Mouse (Mus musculus) hindbrain, postnatal 0 days (tissue): ENCODE data around the gene Vps4a. TPM values are rescaled to one million over a fixed set of nuclear protein-coding genes. Genes with fewer than 3 reads are reported as not detected.

Source experiments
- ATAC-seq: fragments of 200-750 bp; cut with Nextera tagmentation; 2 replicates; pipeline ENCODE4 v1.8.0; 2017; ENCODE audit warnings: mild to moderate bottlenecking, moderate TSS enrichment, moderate library complexity
- DNase-seq: peaks from one replicate; pipeline ENCODE4 v3.0.0-alpha.2; 2015; ENCODE audit warnings: low spot score
- H3K27ac ChIP-seq: fragments of 300-500 bp; sonication (generic); 2 replicates; pipeline ENCODE4 v1.5.1; 2014; ENCODE audit warnings: mild to moderate bottlenecking
- H3K27me3 ChIP-seq: fragments of 300-500 bp; sonication (generic); 2 replicates; pipeline ENCODE4 v1.6.1; 2014; ENCODE audit warnings: low read length, mixed read lengths; ENCODE audit not compliant: insufficient read depth
- H3K36me3 ChIP-seq: fragments of 300-500 bp; sonication (generic); 2 replicates; pipeline ENCODE4 v1.6.1; 2014; ENCODE audit warnings: low read length, mixed read lengths; ENCODE audit not compliant: insufficient read depth
- H3K4me1 ChIP-seq: fragments of 300-500 bp; sonication (generic); 2 replicates; pipeline ENCODE4 v1.6.1; 2014; ENCODE audit warnings: antibody characterized with exemption, low read length, mixed read lengths; ENCODE audit not compliant: insufficient read depth
- H3K4me2 ChIP-seq: fragments of 300-500 bp; sonication (generic); 2 replicates; pipeline ENCODE4 v1.6.1; 2014; ENCODE audit warnings: low read depth, mild to moderate bottlenecking, low read length, moderate library complexity, mixed read lengths
- H3K4me3 ChIP-seq: fragments of 300-500 bp; sonication (generic); 2 replicates; pipeline ENCODE4 v1.5.1; 2014; ENCODE audit warnings: low read length
- H3K9ac ChIP-seq: fragments of 300-500 bp; sonication (generic); replicated peaks from 2 replicates; pipeline ENCODE4 v1.6.1; 2014; ENCODE audit warnings: mild to moderate bottlenecking, low read length, moderate library complexity, mixed read lengths
- H3K9me3 ChIP-seq: fragments of 300-500 bp; sonication (generic); 2 replicates; pipeline ENCODE4 v1.6.1; 2016; ENCODE audit warnings: low read length, mixed read lengths
- CTCF ChIP-seq: IDR thresholded peaks from 2 replicates; pipeline ENCODE4 v1.5.1; 2016; ENCODE audit warnings: antibody characterized with exemption, control low read depth, low read depth
- WGBS: fragments of 180-500 bp; shearing (Covaris S2); extraction: QIAGEN DNeasy Blood & Tissue Kit; methylation state at CpG from one replicate; pipeline ENCODE4 v1.1.7; 2014; 5-methylcytosine and 5-hydroxymethylcytosine counted together
- polyA plus RNA-seq: library from polyadenylated mRNA; unstranded; fragments of >200 nt; fragmentation: Nextera tagmentation; extraction: Ambion mirVana; gene quantifications from 2 replicates; pipeline ENCODE4 v1.2.1, GENCODE M21; 2015
- total RNA-seq: library from RNA; depleted of rRNA; stranded (reverse); fragments of >200 nt; gene quantifications from 2 replicates; pipeline ENCODE4 v1.2.3, GENCODE M21; 2014

Vps4a gene
- total and polyA plus RNA-seq, 2 experiments from 2014 or later, result 81.6 to 153 TPM

DNA sequence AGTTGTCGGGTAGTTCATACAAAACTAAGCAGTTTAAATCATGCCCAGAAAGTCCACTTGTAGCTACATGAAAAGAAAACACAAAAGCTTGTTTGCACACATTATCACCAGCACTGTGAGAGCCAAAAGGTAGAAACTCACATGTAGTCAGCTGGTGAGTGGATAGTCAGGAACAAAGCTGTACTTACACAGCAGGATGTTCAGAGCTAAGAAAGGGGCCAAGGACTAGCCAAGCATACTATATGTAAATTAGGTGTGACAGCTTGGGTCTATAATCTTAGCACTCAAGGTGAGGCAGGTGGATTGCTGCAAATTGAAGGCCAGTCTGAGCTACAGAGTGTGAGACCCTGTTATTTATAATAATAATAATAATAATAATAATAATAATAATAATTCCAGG, 31.6 kb downstream of the Vps4a start:
- DNase-seq (no peak), ATAC-seq (no peak)
- Histone ChIP-seq H3K27me3 (no peaks in the 10 kb centered on the region), H3K36me3 (peaks cover 9% of the 10 kb centered on the region; the same call in 1 of the 2 replicates), H3K9me3 (no peaks in the 10 kb centered on the region), H3K9ac (no peak overlapping the region), H3K27ac (no peak overlapping the region), H3K4me2 (no peak overlapping the region), H3K4me3 (no peak overlapping the region), H3K4me1 (0 out of 2 replicates have a peak, but pooled peaks cover 3% of the 10 kb centered on the region)
- WGBS, result 92% methylated on average over 1 of the region's 1 CpGs
- TF ChIP-seq CTCF, result no peak

DNA sequence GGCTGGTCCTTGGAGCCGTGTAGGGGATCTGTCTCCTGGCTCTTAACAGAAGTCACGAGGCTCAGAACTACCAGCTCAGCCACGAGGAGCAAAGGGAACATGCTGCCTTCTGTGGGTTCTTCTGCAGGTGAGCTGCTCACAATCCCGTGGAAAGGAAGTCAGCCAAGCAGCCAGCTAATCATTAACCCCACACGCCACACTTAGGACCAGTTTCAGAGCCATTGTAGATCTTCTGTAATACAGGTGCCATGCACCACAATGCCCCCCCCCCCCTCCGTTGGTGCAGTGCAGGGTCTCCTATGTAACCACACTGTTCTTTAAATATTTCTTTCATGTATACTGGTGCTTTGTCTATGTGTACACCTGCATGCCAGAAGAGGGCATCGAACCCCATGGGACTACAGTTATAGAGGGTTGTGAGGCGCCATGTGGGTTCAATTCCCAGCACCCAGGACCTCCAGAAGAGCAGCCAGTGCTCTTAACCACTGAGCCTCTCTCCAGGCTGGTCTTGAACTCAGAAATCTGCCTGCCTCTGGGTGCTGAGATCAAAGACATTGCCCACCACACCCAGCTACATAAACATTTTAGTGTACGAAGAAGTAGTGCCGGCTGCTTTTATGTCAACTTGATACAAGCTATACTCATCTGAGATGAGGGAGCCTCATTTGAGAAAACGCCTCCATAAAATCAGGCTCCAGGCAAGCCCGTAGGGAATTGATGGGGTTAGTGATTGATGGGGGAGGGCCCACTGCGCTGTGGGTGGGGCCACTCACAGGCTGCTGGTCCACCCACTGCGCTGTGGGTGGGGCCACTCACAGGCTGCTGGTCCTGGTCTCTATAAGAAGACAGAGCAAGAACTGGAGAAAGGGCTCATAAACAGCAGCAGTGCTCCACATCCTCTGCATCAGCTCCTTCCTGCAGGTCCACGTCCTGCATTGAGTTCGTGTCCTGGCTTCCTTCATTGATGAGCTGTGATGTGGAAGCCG, 34.8 kb downstream of the Vps4a start, which contains the start of gene Tmed6:
TSS of gene Tmed6 (minus strand) at position 134 of the 986 bp plus-strand sequence.
- H3K36me3 ChIP-seq, result peaks cover 13% of the 10 kb centered on the region
- no peaks in the 10 kb centered on the region for H3K4me1 ChIP-seq
- no peak within 1 kb of the TSS for H3K4me3 ChIP-seq
- WGBS, result 63% methylated on average over 17 of the region's 17 CpGs
- H3K27ac ChIP-seq, result no peak within 1 kb of the TSS
- no peak within 1 kb of the TSS for H3K4me2 ChIP-seq
- DNase-seq (no peak), ATAC-seq (no peak)
- H3K9ac ChIP-seq, result no peak within 1 kb of the TSS
- no peaks in the 10 kb centered on the region for H3K9me3 ChIP-seq
- no peak for TF ChIP-seq CTCF
- no peaks in the 10 kb centered on the region for H3K27me3 ChIP-seq

DNA sequence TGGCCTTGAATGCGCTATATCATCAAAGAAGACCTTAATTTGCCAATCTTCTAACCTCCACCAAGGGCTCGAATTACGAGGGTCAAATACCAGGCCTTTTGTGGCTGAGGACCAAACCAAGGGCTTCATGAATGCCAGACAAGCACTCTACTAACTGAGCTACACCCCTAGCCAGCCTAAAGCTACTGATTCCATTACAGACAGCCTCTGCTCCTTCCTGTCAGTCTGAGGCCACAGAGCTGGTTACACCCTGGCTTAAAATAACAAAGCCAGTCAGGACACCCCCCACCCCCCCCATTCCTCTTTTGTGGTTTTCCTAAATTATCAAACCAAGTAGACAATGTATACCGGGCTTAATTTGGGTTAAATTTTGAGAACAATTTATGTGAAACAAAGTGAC, 42.7 kb downstream of the Vps4a start:
- Histone ChIP-seq H3K9ac (no peak overlapping the region), H3K27me3 (no peaks in the 10 kb centered on the region), H3K9me3 (no peaks in the 10 kb centered on the region), H3K36me3 (peaks cover 49% of the 10 kb centered on the region), H3K4me2 (no peak overlapping the region), H3K4me3 (no peak overlapping the region), H3K4me1 (no peaks in the 10 kb centered on the region), H3K27ac (no peak overlapping the region)
- 89% methylated on average over 4 of the region's 4 CpGs for WGBS
- DNase-seq (no peak), ATAC-seq (no peak)
- TF ChIP-seq CTCF, result no peak

DNA sequence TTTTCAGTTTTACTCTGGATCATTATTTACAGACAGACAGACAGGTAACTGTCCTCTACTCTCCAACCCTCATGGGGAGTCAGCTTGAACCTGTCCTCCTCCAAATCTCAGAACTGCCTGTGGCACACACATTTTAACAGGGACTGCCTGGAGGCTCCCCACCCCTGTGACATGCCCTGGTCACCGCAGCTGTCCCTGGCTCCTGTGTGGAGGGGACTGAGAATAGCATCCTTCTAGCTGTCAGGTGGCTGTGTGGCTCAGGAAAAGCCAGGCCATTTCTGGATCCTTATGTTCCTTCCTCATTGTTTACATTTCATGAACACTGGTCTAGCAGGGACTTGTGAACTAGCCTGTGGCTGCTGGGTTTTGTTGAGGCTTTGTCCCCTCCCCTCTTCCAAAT, 43.1 kb downstream of the Vps4a start:
- Histone ChIP-seq H3K27ac (no peak overlapping the region), H3K9ac (no peak overlapping the region), H3K4me3 (no peak overlapping the region), H3K4me2 (no peak overlapping the region), H3K9me3 (no peaks in the 10 kb centered on the region), H3K4me1 (no peaks in the 10 kb centered on the region), H3K36me3 (peaks cover 52% of the 10 kb centered on the region), H3K27me3 (no peaks in the 10 kb centered on the region)
- WGBS, result 73% methylated on average over 1 of the region's 1 CpGs
- ATAC-seq (no peak), DNase-seq (no peak)
- no peak for TF ChIP-seq CTCF

DNA sequence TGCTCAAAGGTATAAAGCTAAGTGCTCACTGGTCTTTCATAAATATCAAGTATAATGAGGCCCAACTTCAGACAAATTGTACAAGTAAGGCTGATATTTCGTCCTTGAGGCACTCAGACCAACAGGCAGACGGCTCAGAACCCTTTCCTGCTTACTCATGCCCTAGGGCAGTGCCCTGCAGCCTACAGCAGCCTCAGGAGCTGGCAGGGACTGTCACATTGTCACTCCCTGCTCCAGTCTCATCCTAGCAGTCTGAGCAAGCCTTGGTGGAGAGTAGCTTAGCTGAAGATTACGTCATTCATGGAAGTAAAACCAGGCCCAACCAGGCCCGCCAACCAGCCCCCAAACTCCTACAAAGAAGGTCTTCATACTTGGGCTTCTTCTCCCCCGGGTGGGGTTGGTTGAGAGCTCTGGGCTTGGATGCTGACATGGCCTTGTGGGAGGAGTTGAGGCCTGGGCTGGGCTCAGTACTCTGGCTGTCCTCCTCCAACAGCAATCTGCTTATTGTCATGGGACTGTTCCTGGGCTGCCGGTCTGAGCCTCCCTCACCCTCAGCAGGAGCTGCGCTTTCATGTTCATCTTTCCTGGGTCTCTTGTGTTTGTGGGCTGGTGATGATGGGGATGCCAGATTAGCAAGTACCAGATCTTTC, 45.3 kb downstream of the Vps4a start:
- Histone ChIP-seq H3K36me3 (peaks cover 53% of the 10 kb centered on the region), H3K4me1 (no peaks in the 10 kb centered on the region), H3K4me3 (no peak overlapping the region), H3K9me3 (no peaks in the 10 kb centered on the region), H3K27ac (no peak overlapping the region), H3K9ac (no peak overlapping the region), H3K4me2 (no peak overlapping the region), H3K27me3 (no peaks in the 10 kb centered on the region)
- TF ChIP-seq CTCF, result no peak
- ATAC-seq (no peak), DNase-seq (no peak)
- WGBS, result 93% methylated on average over 7 of the region's 7 CpGs

DNA sequence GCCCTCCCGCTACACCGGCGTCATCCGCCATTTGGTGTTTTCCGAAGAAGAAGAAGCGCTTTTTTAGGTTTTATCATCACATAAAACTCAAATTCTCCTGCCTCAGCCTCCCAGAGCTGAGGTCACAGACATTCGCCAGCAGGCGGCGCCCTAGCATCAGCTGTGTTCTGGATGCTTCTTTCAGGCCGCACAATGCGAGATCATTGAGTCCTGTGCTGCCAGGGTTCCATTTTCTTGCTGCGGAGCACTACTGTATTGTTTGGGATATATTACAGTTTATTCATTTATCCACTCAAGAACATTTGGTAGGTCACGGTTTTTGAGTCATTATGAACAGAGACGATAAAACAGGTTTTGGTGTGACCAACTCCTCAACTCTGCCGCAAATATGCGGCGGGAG, 54.3 kb downstream of the Vps4a start:
- no peaks in the 10 kb centered on the region for H3K4me1 ChIP-seq
- ATAC-seq, result no peak
- H3K9me3 ChIP-seq, result no peaks in the 10 kb centered on the region
- DNase-seq, result no peak
- no peak for TF ChIP-seq CTCF
- peaks cover 28% of the 10 kb centered on the region for H3K36me3 ChIP-seq
- WGBS, result 97% methylated on average over 17 of the region's 17 CpGs
- H3K9ac ChIP-seq, result no peak overlapping the region
- H3K27me3 ChIP-seq, result no peaks in the 10 kb centered on the region
- no peak overlapping the region for H3K27ac ChIP-seq
- no peak overlapping the region for H3K4me2 ChIP-seq
- no peak overlapping the region for H3K4me3 ChIP-seq

DNA sequence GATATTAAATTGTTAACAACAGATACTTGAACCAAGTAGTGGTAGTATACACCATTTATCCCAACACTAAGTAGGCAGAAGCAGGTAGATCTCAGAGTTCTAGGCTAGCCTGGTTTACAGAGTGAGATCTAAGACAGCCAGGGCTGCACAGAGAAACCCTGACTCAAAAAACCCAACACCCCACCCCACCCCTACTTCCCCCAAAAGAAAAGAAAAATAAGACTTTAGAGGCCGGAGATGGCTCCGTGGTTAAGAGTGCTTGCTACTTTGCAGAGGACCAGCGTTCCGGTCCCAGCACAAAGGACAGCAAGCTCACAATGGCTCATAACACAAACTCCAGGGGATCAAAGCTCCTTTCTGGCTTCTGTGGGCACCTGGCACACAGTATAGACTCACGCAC, 55.0 kb downstream of the Vps4a start:
- Histone ChIP-seq H3K27me3 (no peaks in the 10 kb centered on the region), H3K27ac (no peak overlapping the region), H3K4me1 (no peaks in the 10 kb centered on the region), H3K9ac (no peak overlapping the region), H3K9me3 (no peaks in the 10 kb centered on the region), H3K36me3 (peaks cover 25% of the 10 kb centered on the region), H3K4me3 (no peak overlapping the region), H3K4me2 (no peak overlapping the region)
- WGBS, result 97% methylated on average over 5 of the region's 5 CpGs
- ATAC-seq (no peak), DNase-seq (no peak)
- no peak for TF ChIP-seq CTCF
